Mouse (Mus musculus): ENCODE results near the gene Kcnh3. TPM values are rescaled to one million over a fixed set of nuclear protein-coding genes. Genes with fewer than 3 reads are reported as not detected.

Kcnh3 gene
- total RNA-seq (2015; ENCODE audit: low replicate concordance) (not detected in 2 replicates), total RNA-seq (2017; ENCODE audit: low replicate concordance) (not detected in 2 replicates)

- no peak for ATAC-seq (replicated peaks; ENCODE audit: low FRiP score, poor library complexity, severe bottlenecking)
Observed at GRCm38 (mm10) chr15:99224208-99224911, at the start of gene Kcnh3. Gene Kcnh3, plus strand, starts transcription at chr15:99224861.

GRCm38 (mm10) chr15:99179639-99180038 is 45.0 kb upstream of the Kcnh3 start:
- no peak for ATAC-seq (replicated peaks; ENCODE audit: low FRiP score, poor library complexity, severe bottlenecking)

GRCm38 (mm10) chr15:99184217-99184914 is 40.3 kb upstream of the Kcnh3 start:
- ATAC-seq (replicated peaks; ENCODE audit: low FRiP score, poor library complexity, severe bottlenecking) = no peak

GRCm38 (mm10) chr15:99194358-99194757 is 30.3 kb upstream of the Kcnh3 start:
- ATAC-seq (replicated peaks; ENCODE audit: low FRiP score, poor library complexity, severe bottlenecking) = no peak

GRCm38 (mm10) chr15:99195043-99195442 is 29.6 kb upstream of the Kcnh3 start:
- ATAC-seq (replicated peaks; ENCODE audit: low FRiP score, poor library complexity, severe bottlenecking) = no peak

DNA sequence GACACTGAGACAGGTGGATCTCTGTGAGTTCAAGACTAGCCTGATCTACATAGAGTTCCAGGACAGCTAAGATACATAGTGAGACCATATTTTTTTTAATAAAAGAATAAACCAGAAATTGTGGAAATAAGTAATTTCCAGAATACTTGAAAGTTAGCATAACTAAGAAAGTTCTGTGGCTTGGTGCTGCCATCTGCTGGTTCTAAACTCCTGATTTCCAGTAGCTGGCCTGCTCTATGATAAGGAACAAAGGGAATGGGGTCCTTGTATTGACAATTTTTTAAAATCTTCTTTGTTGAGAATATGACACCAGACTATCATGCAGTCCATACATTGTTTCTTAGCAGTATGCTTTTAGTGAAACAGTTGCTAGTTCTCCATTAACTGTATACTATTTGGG is 25.9 kb upstream of the Kcnh3 start:
- ATAC-seq (replicated peaks; ENCODE audit: low FRiP score, poor library complexity, severe bottlenecking) = no peak

GRCm38 (mm10) chr15:99205959-99206358 is 18.7 kb upstream of the Kcnh3 start:
- no peak for ATAC-seq (replicated peaks; ENCODE audit: low FRiP score, poor library complexity, severe bottlenecking)

DNA sequence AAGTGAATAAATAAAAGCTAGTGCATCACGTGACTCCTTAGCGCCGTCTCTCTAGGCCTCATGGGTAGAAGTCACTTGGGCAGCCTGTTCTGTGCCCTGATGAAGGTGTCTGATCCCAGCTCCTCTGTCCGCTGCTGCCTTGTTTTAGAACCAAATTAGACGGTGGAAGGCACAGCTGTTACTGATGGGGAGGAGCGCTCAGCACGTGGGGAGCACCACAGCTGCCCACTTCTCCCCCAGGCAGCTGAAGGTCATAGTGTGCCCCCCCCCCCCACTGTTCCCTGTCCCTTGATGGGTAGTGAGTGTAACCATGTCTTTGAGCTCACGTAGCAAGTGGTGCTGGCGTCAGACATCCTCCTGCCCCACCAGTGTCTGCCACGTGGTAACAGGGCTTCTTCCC is 11.5 kb upstream of the Kcnh3 start:
- no peak for ATAC-seq (replicated peaks; ENCODE audit: low FRiP score, poor library complexity, severe bottlenecking)

GRCm38 (mm10) chr15:99214941-99215340 is 9.7 kb upstream of the Kcnh3 start:
- no peak for ATAC-seq (replicated peaks; ENCODE audit: low FRiP score, poor library complexity, severe bottlenecking)

- no peak for ATAC-seq (replicated peaks; ENCODE audit: low FRiP score, poor library complexity, severe bottlenecking)
Observed at GRCm38 (mm10) chr15:99215741-99216463, 8.8 kb upstream of the Kcnh3 start.

GRCm38 (mm10) chr15:99217630-99218029 is 7.0 kb upstream of the Kcnh3 start:
- ATAC-seq (replicated peaks; ENCODE audit: low FRiP score, poor library complexity, severe bottlenecking) = no peak

GRCm38 (mm10) chr15:99221315-99221952 is 3.2 kb upstream of the Kcnh3 start:
- no peak for ATAC-seq (replicated peaks; ENCODE audit: low FRiP score, poor library complexity, severe bottlenecking)

- no peak for ATAC-seq (replicated peaks; ENCODE audit: low FRiP score, poor library complexity, severe bottlenecking)
Observed at GRCm38 (mm10) chr15:99222794-99223584, 1.7 kb upstream of the Kcnh3 start.

- ATAC-seq (replicated peaks; ENCODE audit: low FRiP score, poor library complexity, severe bottlenecking) = no peak
Observed at GRCm38 (mm10) chr15:99223585-99224207, 965 bp upstream of the Kcnh3 start.

DNA sequence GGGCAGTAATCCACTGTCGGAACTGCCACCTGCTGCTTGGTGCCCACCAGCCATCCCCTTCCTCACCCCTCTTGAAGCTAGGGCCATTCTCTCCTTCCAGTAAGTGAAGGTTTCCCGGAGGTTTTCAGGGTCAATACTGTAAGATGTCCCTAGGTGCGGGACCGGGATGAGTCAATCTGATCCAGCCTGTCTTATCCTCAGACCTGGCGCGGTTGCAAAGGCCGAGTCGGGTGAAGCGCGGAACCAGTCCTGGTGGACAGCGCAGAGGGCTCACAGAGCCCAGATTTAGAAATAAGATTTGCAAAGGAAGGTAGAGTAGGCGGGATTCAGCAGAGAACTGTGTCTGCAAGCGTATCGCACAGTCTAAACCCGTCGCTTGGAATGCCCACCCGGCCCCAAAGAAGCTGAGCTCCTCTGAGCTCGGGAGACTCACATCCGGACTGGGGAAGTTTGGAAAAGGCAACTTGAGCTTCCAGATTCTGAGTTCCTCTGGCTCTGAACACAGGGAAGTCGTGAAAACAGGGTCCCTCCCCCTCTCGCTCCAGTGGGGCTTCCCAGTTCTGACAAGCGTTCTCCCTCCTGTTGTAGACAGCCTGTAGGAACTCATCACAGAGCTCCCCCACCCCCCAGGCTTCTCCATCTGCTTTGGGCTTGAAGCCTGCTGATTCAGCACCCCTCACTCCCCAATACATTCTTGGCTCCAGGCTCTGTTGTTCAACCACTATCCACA is 585 bp downstream of the Kcnh3 start:
- no peak for ATAC-seq (replicated peaks; ENCODE audit: low FRiP score, poor library complexity, severe bottlenecking)

GRCm38 (mm10) chr15:99226090-99226489 is 1.4 kb downstream of the Kcnh3 start:
- no peak for ATAC-seq (replicated peaks; ENCODE audit: low FRiP score, poor library complexity, severe bottlenecking)

GRCm38 (mm10) chr15:99231998-99232397 is 7.3 kb downstream of the Kcnh3 start:
- ATAC-seq (replicated peaks; ENCODE audit: low FRiP score, poor library complexity, severe bottlenecking) = no peak

- ATAC-seq (replicated peaks; ENCODE audit: low FRiP score, poor library complexity, severe bottlenecking) = no peak
Observed at GRCm38 (mm10) chr15:99233719-99234118, 9.1 kb downstream of the Kcnh3 start.
